Comparison of ENCODE assay signal across 8 mouse cellular contexts in the genomic region with DNA sequence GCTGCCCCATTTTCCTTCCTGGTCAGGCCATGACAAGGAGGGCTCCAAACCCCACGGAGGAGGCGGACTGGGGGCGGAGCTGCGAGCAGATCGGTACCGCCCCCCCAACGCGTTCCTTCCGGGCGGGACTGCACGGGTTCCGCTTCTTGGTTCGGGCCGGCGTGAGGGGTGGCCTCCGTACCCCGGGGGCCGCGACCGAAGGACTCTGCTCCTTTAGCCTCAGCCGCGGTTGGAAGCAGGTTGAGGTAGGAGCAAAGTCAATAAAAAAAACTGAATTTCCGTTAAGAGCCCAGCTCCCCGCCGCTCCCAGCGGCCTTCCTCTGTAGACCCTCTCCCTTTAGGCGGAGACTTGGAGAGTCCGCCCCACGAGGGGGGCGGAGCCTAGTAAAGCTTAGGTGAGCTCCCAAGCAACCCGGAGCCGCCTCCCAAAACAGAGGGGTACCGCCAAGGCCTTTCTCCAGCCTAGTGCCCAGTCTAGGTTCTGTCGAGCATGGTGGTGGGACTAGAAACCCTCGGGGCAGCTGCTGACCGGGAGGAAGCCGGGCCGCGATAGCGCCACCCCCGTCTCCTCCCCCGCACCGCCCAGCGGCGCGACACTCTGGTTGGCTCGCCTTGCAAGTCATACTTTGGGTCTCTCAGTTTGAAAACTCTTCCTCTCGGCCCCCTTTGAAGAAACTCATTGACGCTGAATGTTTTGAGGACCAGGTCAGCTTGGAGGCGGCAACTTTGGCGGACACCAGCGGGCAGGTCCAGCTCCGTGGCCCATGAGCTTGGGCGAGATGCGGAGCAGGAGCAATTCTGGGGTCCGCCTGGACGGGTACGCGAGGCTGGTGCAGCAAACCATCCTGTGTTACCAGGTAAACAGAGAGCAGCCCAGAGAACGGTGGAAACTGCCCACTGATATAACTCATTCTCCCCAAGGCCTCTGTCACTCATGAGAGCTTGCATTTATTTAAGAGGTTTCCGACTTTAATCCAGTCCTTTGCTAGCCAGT. TPM values are rescaled to one million over a fixed set of nuclear protein-coding genes. Genes with fewer than 3 reads are reported as not detected.
DNase-seq lines count a peak whose midpoint lies in the region; ATAC-seq lines count a peak whose summit lies in the region.

A gene (plus strand): TSS at position 119 of the 994 bp plus-strand sequence.

- H3K4me3 ChIP-seq in hindbrain, embryonic 15.5 days: peak within 1 kb of the TSS; percentile 59

- WGBS in hindbrain, embryonic 15.5 days: 18% methylated on average over 60 of the region's 61 CpGs

- peak; percentile 85 for DNase-seq in R1 (ENCODE audit: low read depth, low spot score)
- DNase-seq in cerebellum, postnatal 25 days: peak; percentile 85 to 90
- DNase-seq in frontal cortex, postnatal 36 days (ENCODE audit: low spot score in 2 of 2): peak; percentile 81 to 82
- DNase-seq in left cerebral cortex, adult 11 months (ENCODE audit: low spot score): peak; percentile 58
- DNase-seq in lung, postnatal 4 days: peak; percentile 88 to 91
- DNase-seq in retina, postnatal 7 days (ENCODE audit: low read depth, low spot score): peak; percentile 51
- DNase-seq in urinary bladder, adult 2 months (ENCODE audit: low spot score): peak; percentile 64

- H3K4me2 ChIP-seq in hindbrain, embryonic 15.5 days: peak within 1 kb of the TSS; percentile 65

- peak within 1 kb of the TSS; percentile 52 for H3K9ac ChIP-seq in hindbrain, embryonic 15.5 days

- no peaks in the 10 kb centered on the region for H3K36me3 ChIP-seq in hindbrain, embryonic 15.5 days

- H3K27me3 ChIP-seq in hindbrain, embryonic 15.5 days: no peaks in the 10 kb centered on the region

- ATAC-seq in hindbrain, embryonic 15.5 days (ENCODE audit: low FRiP score, low read depth): peak; percentile 99

- H3K9me3 ChIP-seq in hindbrain, embryonic 15.5 days: no peaks in the 10 kb centered on the region

- peak within 1 kb of the TSS; percentile 84 for H3K27ac ChIP-seq in hindbrain, embryonic 15.5 days (replicated peaks)

- peaks cover 4% of the 10 kb centered on the region for H3K4me1 ChIP-seq in hindbrain, embryonic 15.5 days (replicated peaks)

RNA-seq across cellular contexts. Expression of the gene that starts here (rescaled TPM):
- polyA plus RNA-seq in hindbrain, embryonic 15.5 days (2015; fragmentation: Nextera tagmentation; extraction: Ambion mirVana): 10.3 and 10.8 TPM in 2 replicates
- polyA plus RNA-seq in urinary bladder, adult 2 months (2012; rRNA removed): 18.8 and 19.1 TPM in 2 replicates

Comparison
In these comparisons a context has a peak if more than half of its experiments do, and no peak if none do; other contexts are left out.
1. Peak in every context shown above with its lines: DNase-seq, ATAC-seq, H3K4me3 ChIP-seq and H3K27ac ChIP-seq.